In genomic region chr13:44042730-44043493, GRCm38 (mm10) we compare ENCODE assay signal across 9 mouse cellular contexts.
DNase-seq lines count a peak whose midpoint lies in the region; ATAC-seq lines count a peak whose summit lies in the region.
"Had no signal": no experiment of that assay in that cellular context is flagged by ENCODE, and none has a peak within 500 bp of the region (broad histone marks: within the 10 kb centered on the region; RNA-seq: fewer than 3 reads in every experiment).

No protein-coding gene starts in this region.

- ATAC-seq in hindbrain, embryonic 14.5 days (ENCODE audit: low FRiP score), result peak; percentile 24; the same call in 1 of the 2 replicates

- H3K9ac ChIP-seq in hindbrain, embryonic 14.5 days, result no peak overlapping the region

- H3K4me1 ChIP-seq in hindbrain, embryonic 14.5 days (replicated peaks; ENCODE audit: control insufficient read depth, insufficient read depth, low read length), result peaks cover 4% of the 10 kb centered on the region

- no peak overlapping the region for H3K4me3 ChIP-seq in hindbrain, embryonic 14.5 days (replicated peaks; ENCODE audit: low read length)

- 35% methylated on average over 9 of the region's 9 CpGs for WGBS in hindbrain, embryonic 14.5 days

- intact Hi-C loops in left cerebral cortex, postnatal 10 days (cut with DNase I), result no loop called here

- H3K4me2 ChIP-seq in hindbrain, embryonic 14.5 days (replicated peaks), result no peak overlapping the region

- H3K27me3 ChIP-seq in hindbrain, embryonic 14.5 days (ENCODE audit: control insufficient read depth, insufficient read depth, low read length), result no peaks in the 10 kb centered on the region

- DNase-seq in embryo, embryonic 11 days, result peak; percentile 47
- no peak for DNase-seq in embryo, embryonic 10.5 days (ENCODE audit: low spot score)
- peak; percentile 28 for DNase-seq in retina, adult 2 months (ENCODE audit: low read depth, low spot score)
- no peak for DNase-seq in retina, embryonic 14.5 days (ENCODE audit: low spot score)
- no peak for DNase-seq in hindbrain, embryonic 14.5 days (ENCODE audit: low spot score)
- DNase-seq in frontal cortex, postnatal 14 days (ENCODE audit: low spot score in 2 of 2), result no peak
- no peak for DNase-seq in lung, postnatal 14 days
- DNase-seq in left cerebral cortex, postnatal 10 days (ENCODE audit: extremely low spot score in 1 of 2, low spot score in 2 of 2), result no peak
- DNase-seq: adrenal gland, adult 8-10 months had no signal

- peak overlapping the region; percentile 22; the same call in 1 of the 2 replicates for H3K27ac ChIP-seq in hindbrain, embryonic 14.5 days

- H3K36me3 ChIP-seq in hindbrain, embryonic 14.5 days (replicated peaks; ENCODE audit: control insufficient read depth, insufficient read depth), result no peaks in the 10 kb centered on the region

- H3K9me3 ChIP-seq in hindbrain, embryonic 14.5 days (ENCODE audit: control insufficient read depth, low read length), result no peaks in the 10 kb centered on the region

Comparison
In these comparisons a context has a peak if more than half of its experiments do, and no peak if none do; other contexts are left out.
1. DNase-seq: peak in embryo, embryonic 11 days (single experiment) and retina, adult 2 months (single experiment); none in embryo, embryonic 10.5 days (single experiment), retina, embryonic 14.5 days (single experiment), hindbrain, embryonic 14.5 days (single experiment), frontal cortex, postnatal 14 days (0 of 2), lung, postnatal 14 days (single experiment) and left cerebral cortex, postnatal 10 days (0 of 2).